Mouse (Mus musculus): ENCODE data around the gene C530008M17Rik. TPM values are rescaled to one million over a fixed set of nuclear protein-coding genes. Genes with fewer than 3 reads are reported as not detected.

C530008M17Rik gene
- polyA plus RNA-seq, 1 experiment from 2014 or later, result 11.1 TPM

- no peak overlapping the region for H3K9ac ChIP-seq (ENCODE audit: low read depth, low read length)
- 71% methylated on average over 7 of the region's 7 CpGs for WGBS
- no peak for ATAC-seq
- no peaks in the 10 kb centered on the region for H3K9me3 ChIP-seq (ENCODE audit: control insufficient read depth, low read length)
- H3K4me3 ChIP-seq (ENCODE audit: low read length), result no peak overlapping the region
- no peaks in the 10 kb centered on the region for H3K27me3 ChIP-seq (replicated peaks; ENCODE audit: control insufficient read depth, insufficient read depth, low read length)
- H3K4me2 ChIP-seq (ENCODE audit: low read depth, low read length), result no peak overlapping the region
- no peak overlapping the region for H3K27ac ChIP-seq (ENCODE audit: low read length)
- H3K4me1 ChIP-seq (ENCODE audit: control insufficient read depth, insufficient read depth, low read length), result no peaks in the 10 kb centered on the region
- H3K36me3 ChIP-seq (ENCODE audit: control insufficient read depth, insufficient read depth, low read length), result no peaks in the 10 kb centered on the region
These were observed 57.4 kb downstream of the C530008M17Rik start for GRCm38 (mm10) chr5:76713743-76714142.

GRCm38 (mm10) chr5:76719954-76720353, 63.6 kb downstream of the C530008M17Rik start:
- H3K4me1 ChIP-seq (ENCODE audit: control insufficient read depth, insufficient read depth, low read length), result peaks cover 7% of the 10 kb centered on the region
- H3K27me3 ChIP-seq (replicated peaks; ENCODE audit: control insufficient read depth, insufficient read depth, low read length), result no peaks in the 10 kb centered on the region
- H3K36me3 ChIP-seq (ENCODE audit: control insufficient read depth, insufficient read depth, low read length), result no peaks in the 10 kb centered on the region
- ATAC-seq, result no peak
- H3K27ac ChIP-seq (ENCODE audit: low read length), result no peak overlapping the region
- 66% methylated on average over 3 of the region's 3 CpGs for WGBS
- H3K9ac ChIP-seq (ENCODE audit: low read depth, low read length), result no peak overlapping the region
- 0 out of 2 replicates have a peak, but pooled peaks cover 1% of the 10 kb centered on the region for H3K9me3 ChIP-seq (ENCODE audit: control insufficient read depth, low read length)
- no peak overlapping the region for H3K4me2 ChIP-seq (ENCODE audit: low read depth, low read length)
- no peak overlapping the region for H3K4me3 ChIP-seq (ENCODE audit: low read length)

- H3K36me3 ChIP-seq (ENCODE audit: control insufficient read depth, insufficient read depth, low read length), result no peaks in the 10 kb centered on the region
- ATAC-seq, result no peak
- no peak overlapping the region for H3K4me2 ChIP-seq (ENCODE audit: low read depth, low read length)
- H3K9ac ChIP-seq (ENCODE audit: low read depth, low read length), result no peak overlapping the region
- H3K4me3 ChIP-seq (ENCODE audit: low read length), result no peak overlapping the region
- H3K9me3 ChIP-seq (ENCODE audit: control insufficient read depth, low read length), result 0 out of 2 replicates have a peak, but pooled peaks cover 3% of the 10 kb centered on the region
- H3K4me1 ChIP-seq (ENCODE audit: control insufficient read depth, insufficient read depth, low read length), result no peaks in the 10 kb centered on the region
- no peaks in the 10 kb centered on the region for H3K27me3 ChIP-seq (replicated peaks; ENCODE audit: control insufficient read depth, insufficient read depth, low read length)
- H3K27ac ChIP-seq (ENCODE audit: low read length), result no peak overlapping the region
- 99% methylated on average over 2 of the region's 2 CpGs for WGBS
These were observed 68.6 kb downstream of the C530008M17Rik start for GRCm38 (mm10) chr5:76724878-76725277.

GRCm38 (mm10) chr5:76726518-76727103, 70.3 kb downstream of the C530008M17Rik start:
- H3K9me3 ChIP-seq (ENCODE audit: control insufficient read depth, low read length), result 0 out of 2 replicates have a peak, but pooled peaks cover 3% of the 10 kb centered on the region
- no peak overlapping the region for H3K9ac ChIP-seq (ENCODE audit: low read depth, low read length)
- H3K4me3 ChIP-seq (ENCODE audit: low read length), result no peak overlapping the region
- ATAC-seq, result no peak
- H3K4me2 ChIP-seq (ENCODE audit: low read depth, low read length), result no peak overlapping the region
- H3K27ac ChIP-seq (ENCODE audit: low read length), result no peak overlapping the region
- no peaks in the 10 kb centered on the region for H3K27me3 ChIP-seq (replicated peaks; ENCODE audit: control insufficient read depth, insufficient read depth, low read length)
- 88% methylated on average over 8 of the region's 8 CpGs for WGBS
- no peaks in the 10 kb centered on the region for H3K4me1 ChIP-seq (ENCODE audit: control insufficient read depth, insufficient read depth, low read length)
- no peaks in the 10 kb centered on the region for H3K36me3 ChIP-seq (ENCODE audit: control insufficient read depth, insufficient read depth, low read length)

GRCm38 (mm10) chr5:76733055-76733641, 76.8 kb downstream of the C530008M17Rik start:
- no peaks in the 10 kb centered on the region for H3K4me1 ChIP-seq (ENCODE audit: control insufficient read depth, insufficient read depth, low read length)
- no peaks in the 10 kb centered on the region for H3K9me3 ChIP-seq (ENCODE audit: control insufficient read depth, low read length)
- WGBS, result 68% methylated on average over 6 of the region's 6 CpGs
- no peak overlapping the region for H3K9ac ChIP-seq (ENCODE audit: low read depth, low read length)
- no peak for ATAC-seq
- no peak overlapping the region for H3K4me2 ChIP-seq (ENCODE audit: low read depth, low read length)
- H3K27me3 ChIP-seq (replicated peaks; ENCODE audit: control insufficient read depth, insufficient read depth, low read length), result no peaks in the 10 kb centered on the region
- H3K27ac ChIP-seq (ENCODE audit: low read length), result no peak overlapping the region
- H3K4me3 ChIP-seq (ENCODE audit: low read length), result no peak overlapping the region
- H3K36me3 ChIP-seq (ENCODE audit: control insufficient read depth, insufficient read depth, low read length), result no peaks in the 10 kb centered on the region

GRCm38 (mm10) chr5:76741463-76741862, 85.2 kb downstream of the C530008M17Rik start:
- Histone ChIP-seq H3K4me3 (ENCODE audit: low read length) (no peak overlapping the region), H3K9me3 (ENCODE audit: control insufficient read depth, low read length) (no peaks in the 10 kb centered on the region), H3K4me2 (ENCODE audit: low read depth, low read length) (no peak overlapping the region), H3K27ac (ENCODE audit: low read length) (no peak overlapping the region), H3K4me1 (ENCODE audit: control insufficient read depth, insufficient read depth, low read length) (no peaks in the 10 kb centered on the region), H3K9ac (ENCODE audit: low read depth, low read length) (no peak overlapping the region), H3K27me3 (replicated peaks; ENCODE audit: control insufficient read depth, insufficient read depth, low read length) (no peaks in the 10 kb centered on the region), H3K36me3 (ENCODE audit: control insufficient read depth, insufficient read depth, low read length) (no peaks in the 10 kb centered on the region)
- WGBS, result 91% methylated on average over 6 of the region's 6 CpGs
- ATAC-seq, result no peak

- Histone ChIP-seq H3K27ac (ENCODE audit: low read length) (no peak overlapping the region), H3K9ac (ENCODE audit: low read depth, low read length) (no peak overlapping the region), H3K27me3 (replicated peaks; ENCODE audit: control insufficient read depth, insufficient read depth, low read length) (no peaks in the 10 kb centered on the region), H3K4me1 (ENCODE audit: control insufficient read depth, insufficient read depth, low read length) (no peaks in the 10 kb centered on the region), H3K9me3 (ENCODE audit: control insufficient read depth, low read length) (no peaks in the 10 kb centered on the region), H3K4me2 (ENCODE audit: low read depth, low read length) (no peak overlapping the region), H3K36me3 (ENCODE audit: control insufficient read depth, insufficient read depth, low read length) (no peaks in the 10 kb centered on the region), H3K4me3 (ENCODE audit: low read length) (no peak overlapping the region)
- ATAC-seq, result no peak
- 98% methylated on average over 6 of the region's 6 CpGs for WGBS
These were observed 85.8 kb downstream of the C530008M17Rik start for GRCm38 (mm10) chr5:76742076-76742475.

GRCm38 (mm10) chr5:76744737-76745209, 88.5 kb downstream of the C530008M17Rik start:
- 81% methylated on average over 9 of the region's 9 CpGs for WGBS
- Histone ChIP-seq H3K4me1 (ENCODE audit: control insufficient read depth, insufficient read depth, low read length) (no peaks in the 10 kb centered on the region), H3K9me3 (ENCODE audit: control insufficient read depth, low read length) (no peaks in the 10 kb centered on the region), H3K27ac (ENCODE audit: low read length) (no peak overlapping the region), H3K4me3 (ENCODE audit: low read length) (no peak overlapping the region), H3K36me3 (ENCODE audit: control insufficient read depth, insufficient read depth, low read length) (no peaks in the 10 kb centered on the region), H3K4me2 (ENCODE audit: low read depth, low read length) (no peak overlapping the region), H3K9ac (ENCODE audit: low read depth, low read length) (no peak overlapping the region), H3K27me3 (replicated peaks; ENCODE audit: control insufficient read depth, insufficient read depth, low read length) (no peaks in the 10 kb centered on the region)
- ATAC-seq, result no peak

- Histone ChIP-seq H3K27me3 (replicated peaks; ENCODE audit: control insufficient read depth, insufficient read depth, low read length) (no peaks in the 10 kb centered on the region), H3K9ac (ENCODE audit: low read depth, low read length) (no peak overlapping the region), H3K4me1 (ENCODE audit: control insufficient read depth, insufficient read depth, low read length) (no peaks in the 10 kb centered on the region), H3K36me3 (ENCODE audit: control insufficient read depth, insufficient read depth, low read length) (no peaks in the 10 kb centered on the region), H3K4me3 (ENCODE audit: low read length) (no peak overlapping the region), H3K9me3 (ENCODE audit: control insufficient read depth, low read length) (no peaks in the 10 kb centered on the region), H3K27ac (ENCODE audit: low read length) (no peak overlapping the region), H3K4me2 (ENCODE audit: low read depth, low read length) (no peak overlapping the region)
- WGBS, result 71% methylated on average over 7 of the region's 7 CpGs
- no peak for ATAC-seq
These were observed 91.5 kb downstream of the C530008M17Rik start for GRCm38 (mm10) chr5:76747851-76748250.

Measured in intestine, embryonic 16.5 days (tissue).